Mouse (Mus musculus) NIH3T3 (cell line): ENCODE measurements at regions not wholly inside any gene's neighbourhood (a gene's known extent, or its start where the extent isn't known, plus 50 kb on each side); places are given as distances from the start of the nearest gene placed in this dataset.

Experiments
- DNase-seq: peaks from one replicate; pipeline ENCODE4 v3.0.0-alpha.2; 2012; ENCODE audit warnings: low read depth

GRCm38 (mm10) chr6:31082613-31083470 is 124.0 kb upstream of the Klf14 start:
- peak; percentile 68 for DNase-seq

- peak; percentile 66 for DNase-seq
These were observed 124.8 kb upstream of the Klf14 start for GRCm38 (mm10) chr6:31083701-31084100.

- DNase-seq, result peak; percentile 41
These were observed 126.3 kb upstream of the Klf14 start for GRCm38 (mm10) chr6:31085063-31085759.

GRCm38 (mm10) chr6:31085760-31086108 is 126.9 kb upstream of the Klf14 start:
- DNase-seq, result peak; percentile 59

- DNase-seq, result no peak
These were observed 127.4 kb upstream of the Klf14 start for GRCm38 (mm10) chr6:31086283-31086682.

- DNase-seq, result peak; percentile 53
These were observed 128.0 kb upstream of the Klf14 start for GRCm38 (mm10) chr6:31086798-31087360.

- DNase-seq, result peak; percentile 66
These were observed 128.6 kb upstream of the Klf14 start for GRCm38 (mm10) chr6:31087511-31087910.

- DNase-seq, result peak; percentile 92
These were observed 129.5 kb upstream of the Klf14 start for GRCm38 (mm10) chr6:31088147-31088972.

GRCm38 (mm10) chr6:31088973-31089368 is 130.1 kb upstream of the Klf14 start:
- DNase-seq, result no peak

- no peak for DNase-seq
These were observed 131.4 kb upstream of the Klf14 start for GRCm38 (mm10) chr6:31090288-31090687.

GRCm38 (mm10) chr6:31090791-31091190 is 131.9 kb upstream of the Klf14 start:
- DNase-seq, result no peak

- DNase-seq, result no peak
These were observed 133.4 kb upstream of the Klf14 start for GRCm38 (mm10) chr6:31092324-31092723.

GRCm38 (mm10) chr6:31092760-31093159 is 133.9 kb upstream of the Klf14 start:
- DNase-seq, result peak; percentile 68

- no peak for DNase-seq
These were observed 137.3 kb upstream of the Klf14 start for GRCm38 (mm10) chr6:31095943-31096714.

- DNase-seq, result no peak
These were observed 137.9 kb upstream of the Klf14 start for GRCm38 (mm10) chr6:31096787-31097186.

- no peak for DNase-seq
These were observed 138.4 kb upstream of the Klf14 start for GRCm38 (mm10) chr6:31097254-31097653.

- DNase-seq, result no peak
These were observed 139.2 kb upstream of the Klf14 start for GRCm38 (mm10) chr6:31098106-31098505.

GRCm38 (mm10) chr6:31100084-31100579 is 141.3 kb upstream of the Klf14 start:
- DNase-seq, result peak; percentile 80

- peak; percentile 74 for DNase-seq
These were observed 141.9 kb upstream of the Klf14 start for GRCm38 (mm10) chr6:31100749-31101148.

GRCm38 (mm10) chr6:31106144-31106836 is 147.4 kb upstream of the Klf14 start:
- DNase-seq, result no peak
